Mouse (Mus musculus) WW6 (cell line): Measurements from ENCODE around the gene 1700129C05Rik.

ENCODE experiments used
- DNase-seq: peaks from one replicate; pipeline ENCODE4 v3.0.0-alpha.2; 2013; ENCODE audit warnings: low read depth, low spot score

The 1700129C05Rik gene

GRCm38 (mm10) chr14:59142793-59143192 lies at the start of gene 1700129C05Rik:
1700129C05Rik (minus strand) TSS chr14:59142893.
- no peak for DNase-seq

GRCm38 (mm10) chr14:59186121-59186520 lies 43.4 kb upstream of the 1700129C05Rik start:
- no peak for DNase-seq

DNA sequence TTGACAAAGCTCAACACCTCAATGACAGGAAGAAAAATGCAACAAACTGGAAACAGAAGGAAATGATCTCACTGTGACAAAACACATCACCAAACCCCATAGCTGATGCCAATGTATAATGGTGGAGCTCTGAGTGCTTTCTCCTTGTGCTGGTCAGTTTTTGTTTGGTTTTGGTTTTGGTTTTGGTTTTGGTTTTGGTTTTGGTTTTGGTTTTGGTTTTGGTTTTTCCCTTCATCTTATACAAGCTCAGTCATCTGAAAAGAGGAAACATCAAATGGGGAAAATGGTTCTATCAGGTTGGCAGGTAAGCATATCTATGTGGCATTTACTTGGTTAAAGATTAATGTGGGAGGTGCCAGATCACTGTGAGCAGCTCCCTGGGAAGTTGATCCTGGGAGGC lies 42.8 kb upstream of the 1700129C05Rik start:
- no peak for DNase-seq

- DNase-seq: no peak
Measured at GRCm38 (mm10) chr14:59182732-59183131, 40.0 kb upstream of the 1700129C05Rik start.

GRCm38 (mm10) chr14:59178649-59179048 lies 36.0 kb upstream of the 1700129C05Rik start, which contains the start of gene Gm5142:
Gm5142 (minus strand) TSS chr14:59178749.
- no peak for DNase-seq

- no peak for DNase-seq
Measured at GRCm38 (mm10) chr14:59157016-59157698, 14.5 kb upstream of the 1700129C05Rik start.

DNA sequence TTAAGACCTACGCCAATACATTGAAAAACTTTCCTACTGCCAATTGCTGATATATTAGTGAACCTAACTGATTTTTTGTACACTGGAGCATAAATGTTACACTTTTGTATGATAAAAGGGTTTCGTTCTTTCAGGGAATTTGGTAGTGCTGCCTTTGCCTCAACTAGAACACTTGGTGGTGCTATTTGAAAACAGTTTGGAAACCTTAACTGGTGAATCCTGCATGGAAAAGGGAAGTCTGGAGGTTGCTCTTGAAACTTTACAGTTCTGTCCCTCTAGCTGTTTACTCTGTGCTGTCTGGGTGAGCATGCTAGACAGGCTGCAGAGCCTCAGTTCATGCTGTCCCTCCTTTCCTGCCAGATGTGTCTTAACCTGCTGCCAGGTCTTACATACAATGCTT lies 12.9 kb upstream of the 1700129C05Rik start:
- no peak for DNase-seq

- no peak for DNase-seq
Measured at GRCm38 (mm10) chr14:59114281-59114680, 28.4 kb downstream of the 1700129C05Rik start.

- DNase-seq: no peak
Measured at GRCm38 (mm10) chr14:59104006-59104605, 38.6 kb downstream of the 1700129C05Rik start.

GRCm38 (mm10) chr14:59093601-59094000 lies 49.1 kb downstream of the 1700129C05Rik start:
- no peak for DNase-seq

DNA sequence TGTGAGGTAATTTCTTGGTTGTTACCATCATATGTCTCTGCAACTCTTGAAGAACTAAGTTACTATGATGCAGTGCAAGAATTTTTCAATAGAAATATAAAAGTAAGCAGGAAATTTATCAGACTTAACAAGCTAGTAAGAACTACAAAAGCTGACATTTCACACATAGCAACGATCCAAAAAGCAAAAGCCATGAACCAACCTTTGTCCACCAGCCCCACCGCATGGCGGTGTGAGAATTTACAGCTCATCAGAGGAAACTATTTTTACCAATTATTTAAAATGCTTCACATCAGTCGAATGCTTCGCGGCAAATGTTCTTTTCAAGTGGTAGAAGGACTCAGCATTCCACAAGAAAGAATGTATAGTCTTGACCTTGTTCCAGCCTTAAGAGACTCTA lies 58.3 kb downstream of the 1700129C05Rik start:
- no peak for DNase-seq
